In the genomic region with DNA sequence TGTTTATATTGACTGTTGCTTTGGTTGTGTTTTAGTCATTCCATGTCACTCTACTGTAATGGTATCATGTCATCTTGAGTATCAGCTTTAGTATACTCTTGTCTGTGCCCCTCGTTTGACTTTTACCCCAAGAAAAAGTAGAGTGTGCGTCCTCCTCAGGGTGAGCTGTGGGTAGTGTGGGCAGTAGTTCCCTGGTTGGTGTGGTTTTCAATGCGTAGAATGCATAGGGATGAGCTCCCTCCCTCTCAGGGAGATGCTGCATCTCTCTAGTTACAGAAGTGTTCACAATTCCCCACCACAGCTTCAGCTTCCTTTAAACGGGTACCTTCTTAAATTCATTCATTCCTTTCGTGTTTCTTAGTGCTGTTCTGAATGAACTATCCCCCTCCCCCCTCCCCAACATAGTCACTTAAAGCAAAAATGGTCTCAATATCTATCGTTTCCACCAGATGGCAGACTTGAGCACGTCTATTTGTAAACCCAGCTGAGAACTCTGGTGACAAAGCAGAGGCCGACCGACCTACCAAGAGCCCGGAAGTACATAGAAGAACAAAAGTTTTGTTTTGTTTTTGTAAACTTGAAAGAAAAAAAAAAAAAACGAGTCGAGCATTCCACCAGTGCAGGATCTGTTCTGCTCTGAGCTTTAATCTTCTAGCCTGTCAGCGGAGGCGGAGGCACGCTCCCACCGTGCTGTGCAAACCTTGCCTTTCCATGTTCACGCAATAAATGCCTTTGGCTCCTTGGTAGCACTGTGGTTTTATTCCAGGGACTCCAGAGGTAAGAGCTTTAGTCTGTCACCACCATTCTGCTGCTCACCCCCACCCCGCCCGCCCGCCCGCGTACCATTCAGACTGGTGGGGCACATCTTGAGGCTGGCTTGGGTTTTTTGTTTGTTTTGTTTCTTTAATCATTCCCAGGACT, we compare ENCODE assay signal across 7 mouse cellular contexts. TPM values are rescaled to one million over a fixed set of nuclear protein-coding genes. Genes with fewer than 3 reads are reported as not detected.
A peak's percentile ranks its signal among the peaks of the same experiment; 100 is the strongest.
DNase-seq lines count a peak whose midpoint lies in the region; ATAC-seq lines count a peak whose summit lies in the region.

No protein-coding gene starts in this region.

- intact Hi-C loops in heart, postnatal 14 days (cut with DNase I), result loop anchor here (2.0 to 5.0 kb wide), 3 partner anchors 65 to 609 kb away; no protein-coding TSS in a partner anchor

- peak; percentile 88 for ATAC-seq in CD4-positive, CD25-positive, alpha-beta regulatory T cell, adult 4 months

- peak; percentile 51 for DNase-seq in MN1 (ENCODE audit: low spot score)
- peak; percentile 65 for DNase-seq in embryo, embryonic 11.5 days (ENCODE audit: low read depth, low spot score)
- DNase-seq in heart, postnatal 14 days, result peak; percentile 30 to 71
- DNase-seq in kidney, postnatal 25 days, result peak; percentile 69 to 77
- peak; percentile 66 for DNase-seq in lung, postnatal 25 days (ENCODE audit: low spot score)
- peak; percentile 13 for DNase-seq in right cerebral cortex, postnatal 25 days

RNA-seq across cellular contexts. Expression of a gene that starts 4.7 kb away (rescaled TPM):
- polyA plus RNA-seq in CD4-positive, CD25-positive, alpha-beta regulatory T cell, adult 4 months (2017; shearing (Covaris generic)), result under 1 TPM; 0.79 to 0.94 TPM
- total RNA-seq in heart, postnatal 14 days (2021), result under 1 TPM; 0.17 to 0.20 TPM

Comparison
In these comparisons a context has a peak if more than half of its experiments do, and no peak if none do; other contexts are left out.
1. Peak in every context shown above with its lines: DNase-seq and ATAC-seq.
2. DNase-seq: peak in every context shown above with its lines; median percentile 73 in kidney, postnatal 25 days; 66 in lung, postnatal 25 days; 65 in embryo, embryonic 11.5 days; 51 in MN1; 50 in heart, postnatal 14 days; 13 in right cerebral cortex, postnatal 25 days.